ENCODE assay signal across 8 mouse cellular contexts in genomic region chr11:94225985-94226384, GRCm38 (mm10). TPM values are rescaled to one million over a fixed set of nuclear protein-coding genes. Genes with fewer than 3 reads are reported as not detected.
DNase-seq lines count a peak whose midpoint lies in the region; ATAC-seq lines count a peak whose summit lies in the region.

No protein-coding gene starts in this region.

- no peaks in the 10 kb centered on the region for H3K27me3 ChIP-seq in hindbrain, embryonic 10.5 days (ENCODE audit: insufficient read depth, poor library complexity, severe bottlenecking)
- H3K27me3 ChIP-seq in hindbrain, embryonic 12.5 days, result no peaks in the 10 kb centered on the region
- H3K27me3 ChIP-seq in heart, embryonic 11.5 days (ENCODE audit: control insufficient read depth, insufficient read depth, low read length), result no peaks in the 10 kb centered on the region

- no peak overlapping the region for H3K4me2 ChIP-seq in hindbrain, embryonic 12.5 days (replicated peaks)
- H3K4me2 ChIP-seq in heart, embryonic 11.5 days, result 0 out of 2 replicates have a peak overlapping the region, but pooled peaks have one; percentile 19

- peaks cover 25% of the 10 kb centered on the region for H3K4me1 ChIP-seq in hindbrain, embryonic 10.5 days (replicated peaks)
- peaks cover 4% of the 10 kb centered on the region; the same call in 1 of the 2 replicates for H3K4me1 ChIP-seq in hindbrain, embryonic 12.5 days
- peaks cover 13% of the 10 kb centered on the region for H3K4me1 ChIP-seq in heart, embryonic 11.5 days (ENCODE audit: control insufficient read depth, insufficient read depth, low read length)

- peak; percentile 24 for DNase-seq in hindbrain, embryonic 10.5 days (ENCODE audit: low spot score)
- peak; percentile 35 to 52 for DNase-seq in CD8-positive naive resting alpha-beta T cell, adult 2 months (ENCODE audit: low read depth in 2 of 2, low spot score in 2 of 2)
- DNase-seq in c-Kit-positive CD71-positive TER-119-negative erythroid progenitor cells, embryonic 14.5 days (ENCODE audit: low read depth), result peak; percentile 30
- DNase-seq in kidney, postnatal 14 days, result peak; percentile 81

- H3K9me3 ChIP-seq in hindbrain, embryonic 10.5 days, result no peaks in the 10 kb centered on the region
- no peaks in the 10 kb centered on the region for H3K9me3 ChIP-seq in hindbrain, embryonic 12.5 days (replicated peaks)
- H3K9me3 ChIP-seq in heart, embryonic 11.5 days (replicated peaks; ENCODE audit: control insufficient read depth, low read length), result no peaks in the 10 kb centered on the region

- 46% methylated on average over 7 of the region's 7 CpGs for WGBS in hindbrain, embryonic 10.5 days
- WGBS in hindbrain, embryonic 12.5 days, result 45% methylated on average over 7 of the region's 7 CpGs
- WGBS in heart, embryonic 11.5 days (ENCODE audit: insufficient replicate concordance), result 30% methylated on average over 7 of the region's 7 CpGs

- no peak overlapping the region for H3K4me3 ChIP-seq in hindbrain, embryonic 10.5 days
- no peak overlapping the region for H3K4me3 ChIP-seq in hindbrain, embryonic 12.5 days
- H3K4me3 ChIP-seq in heart, embryonic 11.5 days (ENCODE audit: low read depth, low read length), result no peak overlapping the region

- no peak overlapping the region for H3K9ac ChIP-seq in hindbrain, embryonic 12.5 days
- no peak overlapping the region; the same call in 1 of the 2 replicates for H3K9ac ChIP-seq in heart, embryonic 11.5 days (ENCODE audit: low read depth, low read length)

- H3K36me3 ChIP-seq in hindbrain, embryonic 10.5 days, result no peaks in the 10 kb centered on the region
- no peaks in the 10 kb centered on the region for H3K36me3 ChIP-seq in hindbrain, embryonic 12.5 days
- H3K36me3 ChIP-seq in heart, embryonic 11.5 days (ENCODE audit: control insufficient read depth, insufficient read depth, low read length), result no peaks in the 10 kb centered on the region

- ATAC-seq in hindbrain, embryonic 12.5 days (ENCODE audit: low FRiP score), result no peak
- peak; percentile 39; the same call in 1 of the 2 replicates for ATAC-seq in heart, embryonic 11.5 days (replicated peaks; ENCODE audit: insufficient number of reproducible peaks, low FRiP score, low TSS enrichment)
- ATAC-seq in megakaryocyte-erythroid progenitor cell, adult 5-6 weeks (replicated peaks; ENCODE audit: low FRiP score, low TSS enrichment, poor library complexity, severe bottlenecking), result peak; percentile 72
- no peak; the same call in 1 of the 2 replicates for ATAC-seq in erythroid progenitor cell, adult 5-6 weeks (replicated peaks; ENCODE audit: low FRiP score, poor library complexity, severe bottlenecking)

- no peak overlapping the region for H3K27ac ChIP-seq in hindbrain, embryonic 10.5 days
- H3K27ac ChIP-seq in hindbrain, embryonic 12.5 days, result no peak overlapping the region
- no peak overlapping the region for H3K27ac ChIP-seq in heart, embryonic 11.5 days (ENCODE audit: low read depth, low read length)

RNA-seq across cellular contexts. Expression of gene Tob1, which starts 14.7 kb away (rescaled TPM):
- 22.3 and 31.1 TPM in 2 replicates for polyA plus RNA-seq in hindbrain, embryonic 10.5 days (2016; fragmentation: Nextera tagmentation; extraction: Ambion mirVana)
- 41.7 and 46.8 TPM in 2 replicates for polyA plus RNA-seq in hindbrain, embryonic 12.5 days (2016; fragmentation: Nextera tagmentation; extraction: Ambion mirVana)
- 27.3 and 29.7 TPM in 2 replicates for polyA plus RNA-seq in heart, embryonic 11.5 days (2014; fragmentation: Nextera tagmentation; extraction: Ambion mirVana)
- 5.1 and 8.7 TPM in 2 replicates for total RNA-seq in megakaryocyte-erythroid progenitor cell, adult 5-6 weeks (2014; fragmentation: Nextera tagmentation)
- total RNA-seq in megakaryocyte-erythroid progenitor cell, adult 5-6 weeks (2017), result 4.4 and 7.8 TPM in 2 replicates
- 8.6 and 11.3 TPM in 2 replicates for total RNA-seq in erythroid progenitor cell, adult 5-6 weeks (2015; ENCODE audit: low replicate concordance)
- total RNA-seq in erythroid progenitor cell, adult 5-6 weeks (2017; ENCODE audit: low replicate concordance), result 6.8 and 8.5 TPM in 2 replicates

RNA-seq across cellular contexts. Expression of gene Wfikkn2, which starts 19.8 kb away (rescaled TPM):
- 0.61 and 2.0 TPM in 2 replicates for polyA plus RNA-seq in hindbrain, embryonic 10.5 days (2016; fragmentation: Nextera tagmentation; extraction: Ambion mirVana)
- 6.8 and 9.1 TPM in 2 replicates for polyA plus RNA-seq in hindbrain, embryonic 12.5 days (2016; fragmentation: Nextera tagmentation; extraction: Ambion mirVana)
- 1.1 and 1.8 TPM in 2 replicates for polyA plus RNA-seq in heart, embryonic 11.5 days (2014; fragmentation: Nextera tagmentation; extraction: Ambion mirVana)
- total RNA-seq in megakaryocyte-erythroid progenitor cell, adult 5-6 weeks (2014; fragmentation: Nextera tagmentation), result 0.61 and 0.87 TPM in 2 replicates
- total RNA-seq in megakaryocyte-erythroid progenitor cell, adult 5-6 weeks (2017), result 0.50 TPM in 1 of 2 replicates, not detected in the other
- 0.42 TPM in 1 of 2 replicates, not detected in the other for total RNA-seq in erythroid progenitor cell, adult 5-6 weeks (2015; ENCODE audit: low replicate concordance)
- total RNA-seq in erythroid progenitor cell, adult 5-6 weeks (2017; ENCODE audit: low replicate concordance), result 0.51 and 0.53 TPM in 2 replicates

RNA-seq across cellular contexts. Expression of gene Gm21885, which starts 55.7 kb away (rescaled TPM):
- polyA plus RNA-seq in hindbrain, embryonic 10.5 days (2016; fragmentation: Nextera tagmentation; extraction: Ambion mirVana), result not detected in 2 replicates
- 0.31 and 0.48 TPM in 2 replicates for polyA plus RNA-seq in hindbrain, embryonic 12.5 days (2016; fragmentation: Nextera tagmentation; extraction: Ambion mirVana)
- polyA plus RNA-seq in heart, embryonic 11.5 days (2014; fragmentation: Nextera tagmentation; extraction: Ambion mirVana), result not detected in 2 replicates
- total RNA-seq in megakaryocyte-erythroid progenitor cell, adult 5-6 weeks (2014; fragmentation: Nextera tagmentation), result not detected in 2 replicates
- total RNA-seq in megakaryocyte-erythroid progenitor cell, adult 5-6 weeks (2017), result not detected in 2 replicates
- not detected in 2 replicates for total RNA-seq in erythroid progenitor cell, adult 5-6 weeks (2015; ENCODE audit: low replicate concordance)
- not detected in 2 replicates for total RNA-seq in erythroid progenitor cell, adult 5-6 weeks (2017; ENCODE audit: low replicate concordance)

Comparison
In these comparisons a context has a peak if more than half of its experiments do, and no peak if none do; other contexts are left out.
1. DNase-seq: peak in every context shown above with its lines; median percentile 81 in kidney, postnatal 14 days; 44 in CD8-positive naive resting alpha-beta T cell, adult 2 months; 30 in c-Kit-positive CD71-positive TER-119-negative erythroid progenitor cells, embryonic 14.5 days; 24 in hindbrain, embryonic 10.5 days.
2. ATAC-seq: peak in heart, embryonic 11.5 days (single experiment) and megakaryocyte-erythroid progenitor cell, adult 5-6 weeks (single experiment); none in hindbrain, embryonic 12.5 days (single experiment) and erythroid progenitor cell, adult 5-6 weeks (single experiment).